Mouse (Mus musculus): ENCODE data around the gene Abhd17a. TPM values are rescaled to one million over a fixed set of nuclear protein-coding genes. Genes with fewer than 3 reads are reported as not detected.
"Not testable (repeated sequence)": the region's sequence is repeated elsewhere in the genome, so short reads cannot be mapped to it uniquely, and the experiment has no call there.

The Abhd17a gene
- total RNA-seq, 2 experiments from 2014 or later, result 206 to 216 TPM

GRCm38 (mm10) chr10:80610116-80610785 is 20.1 kb upstream of the Abhd17a start:
- DNase-seq (ENCODE audit: low spot score in 2 of 2), result no peak
- intact Hi-C loops (cut with DNase I), result loop anchor here (5.0 kb wide), 1 partner anchor 72 kb away; no protein-coding TSS in a partner anchor

DNA sequence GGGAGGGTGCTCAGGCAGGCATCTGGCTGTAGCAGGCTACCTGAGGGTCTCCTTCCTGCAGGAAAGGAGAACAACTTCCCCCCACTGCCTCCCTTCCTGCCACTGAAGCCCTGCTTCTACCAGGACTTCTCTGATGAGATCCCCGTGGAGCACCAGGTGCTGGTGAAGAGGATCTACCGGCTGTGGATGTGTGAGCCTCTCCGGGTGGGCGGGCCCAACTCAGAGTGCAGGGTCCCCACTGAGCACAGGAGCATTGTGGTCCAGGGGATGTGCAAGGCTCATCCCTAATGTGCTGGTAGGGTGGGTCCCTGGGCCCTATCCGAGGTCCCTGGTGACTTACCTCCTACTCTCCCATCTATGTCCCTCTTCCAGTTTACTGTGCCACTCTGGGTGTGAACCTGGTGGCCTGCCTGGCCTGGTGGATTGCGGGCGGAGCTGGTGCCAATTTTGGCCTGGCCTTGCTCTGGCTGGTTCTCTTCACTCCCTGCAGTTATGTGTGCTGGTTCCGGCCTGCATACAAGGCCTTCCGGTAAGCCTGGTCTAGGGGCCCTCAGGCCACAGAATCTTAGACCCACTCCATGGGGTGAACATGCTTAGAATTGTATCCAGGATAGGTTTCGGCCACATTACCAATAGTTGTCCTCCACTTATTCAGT is 19.3 kb upstream of the Abhd17a start:
- intact Hi-C loops (cut with DNase I), result no loop called here
- DNase-seq (ENCODE audit: low spot score in 2 of 2), result no peak

GRCm38 (mm10) chr10:80608435-80608834 is 18.3 kb upstream of the Abhd17a start:
- intact Hi-C loops (cut with DNase I), result no loop called here
- DNase-seq (ENCODE audit: low spot score in 2 of 2), result no peak

GRCm38 (mm10) chr10:80606737-80607350 is 16.7 kb upstream of the Abhd17a start:
- intact Hi-C loops (cut with DNase I), result no loop called here
- no peak for DNase-seq (ENCODE audit: low spot score in 2 of 2)

DNA sequence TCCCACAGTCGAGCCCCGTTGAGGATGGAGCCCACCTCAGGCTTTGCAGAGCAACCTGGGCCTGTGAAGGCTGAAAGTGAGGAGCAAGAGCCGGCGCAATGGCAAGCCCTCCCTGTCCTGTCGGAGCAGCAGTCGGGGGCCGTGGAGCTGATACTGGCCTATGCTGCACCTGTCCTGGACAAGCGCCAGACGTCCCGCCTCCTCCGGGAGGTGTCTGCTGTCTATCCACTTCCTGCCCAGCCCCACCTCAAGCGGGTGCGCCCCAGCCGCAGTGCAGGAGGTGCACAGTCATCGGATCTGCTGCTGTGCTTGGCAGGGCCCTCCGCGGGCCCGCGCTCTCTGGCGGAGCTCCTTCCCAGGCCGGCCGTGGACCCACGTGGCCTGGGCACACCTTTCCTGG is 16.2 kb upstream of the Abhd17a start:
- intact Hi-C loops (cut with DNase I), result no loop called here
- DNase-seq (ENCODE audit: low spot score in 2 of 2), result no peak

DNA sequence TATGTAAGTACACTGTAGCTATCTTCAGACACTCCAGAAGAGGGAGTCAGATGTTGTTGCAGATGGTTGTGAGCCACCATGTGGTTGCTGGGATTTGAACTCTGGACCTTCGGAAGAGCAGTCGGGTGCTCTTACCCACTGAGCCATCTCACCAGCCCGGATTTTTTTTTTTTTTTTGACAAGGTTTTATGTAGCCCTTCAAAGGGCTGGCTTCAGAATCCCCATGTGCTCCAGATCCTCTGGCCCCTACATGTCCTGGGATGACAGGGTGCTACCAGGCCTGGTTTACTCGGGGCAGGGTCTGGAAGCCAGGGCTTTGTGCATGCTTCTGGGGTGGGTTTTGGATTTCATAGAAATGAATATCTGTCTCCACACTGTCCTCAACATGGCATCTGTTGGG is 15.6 kb upstream of the Abhd17a start, which contains the start of gene Gm49322:
Gm49322 (plus strand) TSS at position 301 of the 400 bp plus-strand sequence.
- DNase-seq (ENCODE audit: low spot score in 2 of 2); intact Hi-C loops (cut with DNase I): not testable (repeated sequence)

DNA sequence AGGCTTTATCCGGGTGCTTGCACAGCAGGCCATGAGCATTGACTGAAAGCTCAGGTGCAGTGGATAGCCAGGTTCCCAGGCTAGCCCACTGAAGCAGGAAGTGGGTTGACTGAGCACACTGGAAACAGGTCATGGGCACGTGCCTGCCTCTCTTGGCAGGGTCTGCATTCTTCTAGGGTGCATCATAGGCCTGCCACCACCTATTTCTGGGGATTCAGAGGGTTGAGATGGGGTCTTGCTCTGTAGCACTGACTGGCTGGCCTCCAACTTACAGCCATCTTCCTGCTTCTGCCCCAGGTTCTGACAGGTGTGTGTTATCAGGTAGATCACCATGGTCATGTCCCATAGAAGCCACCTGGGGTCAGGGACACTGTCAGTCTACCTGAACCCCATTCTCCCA is 14.8 kb upstream of the Abhd17a start:
- DNase-seq (ENCODE audit: low spot score in 2 of 2), result no peak
- intact Hi-C loops (cut with DNase I), result no loop called here

GRCm38 (mm10) chr10:80604001-80604509 is 13.9 kb upstream of the Abhd17a start:
- intact Hi-C loops (cut with DNase I), result no loop called here
- no peak for DNase-seq (ENCODE audit: low spot score in 2 of 2)

GRCm38 (mm10) chr10:80603364-80603763 is 13.2 kb upstream of the Abhd17a start:
- DNase-seq (ENCODE audit: low spot score in 2 of 2), result no peak
- intact Hi-C loops (cut with DNase I), result no loop called here

DNA sequence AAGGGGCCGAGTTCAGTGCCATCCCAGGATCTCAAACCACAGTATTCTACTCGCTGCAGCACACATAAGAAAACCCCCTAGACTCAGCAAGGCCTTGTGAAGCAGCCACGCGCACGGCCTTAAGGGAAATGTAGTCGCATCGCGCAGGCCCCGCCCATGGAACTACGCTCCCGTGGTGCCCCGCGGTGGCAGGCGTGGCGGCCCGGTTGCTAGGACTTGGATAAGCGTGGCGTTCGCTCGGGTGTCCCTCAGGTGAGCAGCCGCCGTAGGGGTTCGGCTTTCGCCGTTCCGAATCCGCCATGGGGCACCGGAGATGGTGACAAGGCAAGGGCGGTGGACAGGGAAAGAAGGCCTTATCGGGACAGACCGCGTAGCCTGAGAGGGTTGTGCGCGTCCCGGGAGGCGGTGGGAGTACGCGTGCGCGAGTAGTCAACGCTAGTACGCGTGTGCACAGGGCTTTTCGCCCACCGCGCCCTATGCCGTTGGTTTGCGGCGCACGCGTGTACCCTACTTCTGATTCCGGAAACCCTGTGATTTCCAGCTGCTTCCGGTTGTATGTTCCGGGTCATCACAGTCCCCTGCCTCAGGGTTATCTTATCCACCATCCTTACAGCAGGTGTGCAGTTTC is 12.7 kb upstream of the Abhd17a start, which contains the start of the genes Scamp4 and Adat3:
Scamp4 (plus strand) TSS at position 175 of the 628 bp plus-strand sequence.
Adat3 (plus strand) TSS at position 183 of the 628 bp plus-strand sequence.
- peak; percentile 98 for DNase-seq (ENCODE audit: low spot score in 2 of 2)
- intact Hi-C loops (cut with DNase I), result no loop called here

GRCm38 (mm10) chr10:80596318-80596717 is 6.2 kb upstream of the Abhd17a start:
- no peak for DNase-seq (ENCODE audit: low spot score in 2 of 2)
- intact Hi-C loops (cut with DNase I), result no loop called here

GRCm38 (mm10) chr10:80589127-80589878 is 838 bp downstream of the Abhd17a start:
- DNase-seq (ENCODE audit: low spot score in 2 of 2), result no peak
- intact Hi-C loops (cut with DNase I), result loop anchor here (5.0 kb wide), 1 partner anchor 88 kb away; the partner anchor contains the start of gene Mknk2

DNA sequence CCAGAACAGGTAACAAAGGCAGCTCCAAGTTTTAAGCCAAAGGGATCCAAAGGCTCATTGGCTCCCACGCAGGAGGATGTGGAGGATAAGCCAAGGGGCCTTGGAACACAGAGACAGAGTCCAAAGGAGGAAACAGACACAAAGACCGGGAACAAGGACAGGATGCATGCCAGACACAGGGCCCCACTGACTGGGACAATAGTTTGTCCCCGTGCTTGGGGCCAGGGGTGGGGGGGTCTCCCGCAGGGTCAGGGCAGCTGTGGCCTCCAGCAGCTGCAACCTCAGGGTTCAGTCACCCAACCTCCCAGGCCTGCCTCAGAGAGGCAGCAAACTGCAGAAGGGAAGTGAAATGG is 2.9 kb downstream of the Abhd17a start:
- intact Hi-C loops (cut with DNase I), result loop anchor here (5.0 kb wide), 1 partner anchor 90 kb away; the partner anchor contains the start of gene Mknk2
- no peak for DNase-seq (ENCODE audit: low spot score in 2 of 2)

DNA sequence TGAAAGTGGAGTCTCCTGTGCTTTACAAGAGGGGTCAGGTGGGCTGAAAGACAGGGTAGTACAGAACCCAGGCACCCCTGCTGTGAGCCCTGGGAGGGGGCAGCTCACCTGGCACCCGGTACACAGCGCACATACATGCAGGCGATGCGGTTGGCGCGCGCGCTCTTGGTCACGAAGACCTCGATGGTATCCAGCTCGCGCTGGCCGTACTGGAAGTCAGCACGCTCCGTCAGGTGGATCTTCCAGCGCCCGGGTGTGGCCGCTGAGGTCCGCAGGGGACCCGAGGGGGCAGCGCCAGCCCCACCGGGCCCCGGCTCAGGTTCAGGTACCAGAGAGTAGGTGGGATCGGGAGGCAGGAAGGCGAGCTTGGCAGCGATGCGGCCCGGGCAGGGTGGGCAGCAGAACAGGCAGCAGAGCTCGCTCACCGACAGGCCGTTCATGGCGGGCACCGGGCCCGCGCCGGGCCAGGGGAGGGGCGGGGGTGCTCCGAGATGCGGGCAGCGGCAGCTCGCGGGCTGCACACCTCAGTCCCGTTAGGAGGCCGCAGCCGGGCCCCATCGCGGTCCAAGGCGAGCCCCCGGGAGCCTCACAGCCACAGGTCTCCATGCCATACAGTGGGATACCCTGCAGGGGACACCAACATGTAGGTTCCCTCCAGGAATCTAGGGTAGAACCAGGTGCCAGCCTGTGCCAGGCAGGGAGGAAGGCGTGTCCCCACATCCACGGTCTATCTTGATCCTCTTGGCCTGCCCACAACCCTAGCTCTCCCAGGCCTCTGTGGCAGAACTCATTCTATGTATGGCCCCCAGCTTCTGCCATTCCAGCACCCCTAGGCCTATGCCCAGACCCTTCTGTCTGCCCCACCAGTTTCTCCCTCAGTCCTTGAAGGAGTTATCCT is 3.5 kb downstream of the Abhd17a start:
- DNase-seq (ENCODE audit: low spot score in 2 of 2), result no peak
- intact Hi-C loops (cut with DNase I), result loop anchor here (5.0 kb wide), 1 partner anchor 91 kb away; the partner anchor contains the start of gene Mknk2

DNA sequence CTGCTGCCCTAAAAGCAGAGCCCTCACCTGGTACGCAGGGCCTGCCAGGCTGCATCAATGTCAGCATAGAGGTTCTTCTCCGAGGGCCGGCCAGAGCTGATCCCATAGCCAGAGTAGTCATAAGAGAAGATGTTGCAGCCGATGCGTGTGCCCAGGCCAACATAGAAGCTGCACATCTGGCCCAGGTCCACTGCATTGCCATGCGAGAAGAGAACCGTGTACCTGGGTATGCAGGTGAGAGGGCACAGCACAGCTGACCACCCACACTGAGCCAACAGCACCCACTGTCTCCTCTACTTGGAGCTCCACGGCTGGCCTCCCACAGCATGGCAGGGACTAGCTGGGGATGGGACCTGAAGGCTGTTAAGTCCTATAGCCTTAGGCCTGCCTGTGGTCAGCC is 4.6 kb downstream of the Abhd17a start:
- DNase-seq (ENCODE audit: low spot score in 2 of 2), result no peak
- intact Hi-C loops (cut with DNase I), result loop anchor here (5.0 kb wide), 1 partner anchor 92 kb away; the partner anchor contains the start of gene Mknk2

- intact Hi-C loops (cut with DNase I), result loop anchor here (5.0 kb wide), 1 partner anchor 92 kb away; the partner anchor contains the start of gene Mknk2
- peak in 1 of 2 experiments; percentile 1 for DNase-seq (ENCODE audit: low spot score in 2 of 2)
Observed at GRCm38 (mm10) chr10:80584642-80585552, 5.2 kb downstream of the Abhd17a start.

GRCm38 (mm10) chr10:80584045-80584488 is 6.1 kb downstream of the Abhd17a start:
- peak in 1 of 2 experiments; percentile 8 for DNase-seq (ENCODE audit: low spot score in 2 of 2)
- intact Hi-C loops (cut with DNase I), result no loop called here
